Mouse (Mus musculus) kidney, adult 8-10 months (tissue): ENCODE measurements around the gene Znhit6.

ENCODE experiments used
- DNase-seq, 2 experiments: peaks; one replicate each; pipeline ENCODE4 v3.0.0; 2022

Znhit6 gene

GRCm38 (mm10) chr3:145605437-145606123 lies 29.6 kb downstream of the Znhit6 start:
- DNase-seq, result no peak

- no peak for DNase-seq
These were observed 32.3 kb downstream of the Znhit6 start for GRCm38 (mm10) chr3:145608320-145608719.

- DNase-seq, result peak in 1 of 2 experiments; percentile 13
These were observed 36.7 kb downstream of the Znhit6 start for GRCm38 (mm10) chr3:145612662-145613061.

- DNase-seq, result no peak
These were observed 37.2 kb downstream of the Znhit6 start for GRCm38 (mm10) chr3:145613234-145613633.

GRCm38 (mm10) chr3:145614362-145615115 lies 38.5 kb downstream of the Znhit6 start:
- peak; percentile 33 to 48 for DNase-seq

- no peak for DNase-seq
These were observed 42.3 kb downstream of the Znhit6 start for GRCm38 (mm10) chr3:145618299-145618698.

GRCm38 (mm10) chr3:145619621-145620365 lies 43.8 kb downstream of the Znhit6 start:
- DNase-seq, result no peak

- DNase-seq, result no peak
These were observed 45.2 kb downstream of the Znhit6 start for GRCm38 (mm10) chr3:145621209-145621608.

- DNase-seq, result no peak
These were observed 47.0 kb downstream of the Znhit6 start for GRCm38 (mm10) chr3:145623047-145623446.

GRCm38 (mm10) chr3:145624786-145625185 lies 48.8 kb downstream of the Znhit6 start:
- DNase-seq, result no peak

GRCm38 (mm10) chr3:145625546-145625945 lies 49.5 kb downstream of the Znhit6 start:
- no peak for DNase-seq

- DNase-seq, result no peak
These were observed 50.1 kb downstream of the Znhit6 start for GRCm38 (mm10) chr3:145626063-145626462.

- peak in 1 of 2 experiments; percentile 62 for DNase-seq
These were observed 51.8 kb downstream of the Znhit6 start for GRCm38 (mm10) chr3:145627830-145628229.

GRCm38 (mm10) chr3:145628643-145629042 lies 52.6 kb downstream of the Znhit6 start:
- DNase-seq, result no peak

GRCm38 (mm10) chr3:145632888-145633287 lies 56.9 kb downstream of the Znhit6 start:
- peak; percentile 83 to 87 for DNase-seq

- DNase-seq, result peak; percentile 70 to 87
These were observed 58.2 kb downstream of the Znhit6 start for GRCm38 (mm10) chr3:145634002-145634710.

- no peak for DNase-seq
These were observed 64.2 kb downstream of the Znhit6 start for GRCm38 (mm10) chr3:145640170-145640569.

GRCm38 (mm10) chr3:145640583-145640982 lies 64.6 kb downstream of the Znhit6 start:
- DNase-seq, result no peak

- DNase-seq, result no peak
These were observed 65.2 kb downstream of the Znhit6 start for GRCm38 (mm10) chr3:145641036-145641685.

GRCm38 (mm10) chr3:145641878-145642277 lies 65.9 kb downstream of the Znhit6 start:
- no peak for DNase-seq

GRCm38 (mm10) chr3:145642861-145643260 lies 66.9 kb downstream of the Znhit6 start:
- DNase-seq, result peak; percentile 36 to 42

- DNase-seq, result no peak
These were observed 69.5 kb downstream of the Znhit6 start for GRCm38 (mm10) chr3:145645463-145645862.
